Mouse (Mus musculus) kidney, adult 2 months (tissue): ENCODE data around the gene Lamtor2. TPM values are rescaled to one million over a fixed set of nuclear protein-coding genes. Genes with fewer than 3 reads are reported as not detected.

ENCODE experiments used
- DNase-seq: peaks from one replicate; pipeline ENCODE4 v3.0.0; 2021
- H3K27ac ChIP-seq: fragments of 200-500 bp; 2 replicates; pipeline ENCODE4 v1.5.1; 2012; ENCODE audit warnings: low read depth, low read length, control low read depth, inconsistent platforms; ENCODE audit not compliant: insufficient read depth
- H3K27me3 ChIP-seq: fragments of 200-500 bp; replicated peaks from 2 replicates; pipeline ENCODE4 v1.6.1; 2012; ENCODE audit warnings: mild to moderate bottlenecking, moderate library complexity, low read length, inconsistent platforms; ENCODE audit not compliant: control insufficient read depth, insufficient read depth
- H3K36me3 ChIP-seq: fragments of 200-500 bp; 2 replicates; pipeline ENCODE4 v1.6.1; 2012; ENCODE audit warnings: mild to moderate bottlenecking, moderate library complexity, low read length, inconsistent platforms; ENCODE audit not compliant: control insufficient read depth, insufficient read depth
- H3K4me1 ChIP-seq: fragments of 200-500 bp; 2 replicates; pipeline ENCODE4 v1.6.1; 2011; ENCODE audit warnings: low read length; ENCODE audit not compliant: control insufficient read depth, insufficient read depth
- H3K4me3 ChIP-seq: fragments of 200-500 bp; 2 replicates; pipeline ENCODE4 v1.5.1; 2011; ENCODE audit warnings: mild to moderate bottlenecking, low read depth, low read length, control low read depth; ENCODE audit not compliant: insufficient read depth
- CTCF ChIP-seq: fragments of 200-500 bp; conservative IDR thresholded peaks from 2 replicates; pipeline ENCODE4 v1.5.1; 2011; ENCODE audit warnings: low read depth, mild to moderate bottlenecking, control low read depth, low read length, moderate library complexity, mixed read lengths; ENCODE audit not compliant: insufficient read depth, insufficient read length
- POLR2A ChIP-seq: fragments of 200-500 bp; IDR thresholded peaks from one replicate; pipeline ENCODE4 v1.6.1; 2011; ENCODE audit warnings: low read depth, low read length, control low read depth
- WGBS: fragments of 180-500 bp; shearing (Covaris S2); methylation state at CpG from one replicate; pipeline ENCODE4 v1.1.7; 2018; 5-methylcytosine and 5-hydroxymethylcytosine counted together
- polyA plus RNA-seq: library from polyadenylated mRNA; depleted of rRNA; stranded (reverse); fragments of >200 nt; gene quantifications from 2 replicates; pipeline ENCODE4 v1.2.3, GENCODE M21; 2012

Lamtor2 gene
- polyA plus RNA-seq, 1 experiment: 277 TPM

- TF ChIP-seq CTCF (no peak), POLR2A (no peak)
- Histone ChIP-seq H3K36me3 (no peaks in the 10 kb centered on the region), H3K4me3 (no peak overlapping the region), H3K4me1 (peaks cover 11% of the 10 kb centered on the region; the same call in 1 of the 2 replicates), H3K27ac (no peak overlapping the region), H3K27me3 (no peaks in the 10 kb centered on the region)
- 75% methylated on average over 10 of the region's 10 CpGs for WGBS
- no peak for DNase-seq
These were observed 38.4 kb downstream of the Lamtor2 start for GRCm38 (mm10) chr3:88514231-88515094.

- TF ChIP-seq POLR2A (no peak), CTCF (no peak)
- H3K4me1 ChIP-seq: peaks cover 14% of the 10 kb centered on the region; the same call in 1 of the 2 replicates
These were observed 39.2 kb downstream of the Lamtor2 start for GRCm38 (mm10) chr3:88513546-88514115.

GRCm38 (mm10) chr3:88512896-88513545 lies 39.9 kb downstream of the Lamtor2 start:
- Histone ChIP-seq H3K36me3 (no peaks in the 10 kb centered on the region), H3K27ac (no peak overlapping the region), H3K4me1 (peaks cover 14% of the 10 kb centered on the region; the same call in 1 of the 2 replicates), H3K27me3 (no peaks in the 10 kb centered on the region), H3K4me3 (no peak overlapping the region)
- no peak for DNase-seq
- TF ChIP-seq POLR2A: no peak
- TF ChIP-seq CTCF: no peak
- 53% methylated on average over 15 of the region's 15 CpGs for WGBS

More at GRCm38 (mm10) chr3:88513546-88514115, 39.2 kb downstream of the Lamtor2 start:
- H3K36me3 ChIP-seq: no peaks in the 10 kb centered on the region
- no peak overlapping the region for H3K4me3 ChIP-seq
- no peak for DNase-seq
- H3K27ac ChIP-seq: no peak overlapping the region
- H3K27me3 ChIP-seq: no peaks in the 10 kb centered on the region
- WGBS: 59% methylated on average over 7 of the region's 7 CpGs

GRCm38 (mm10) chr3:88512141-88512895 lies 40.6 kb downstream of the Lamtor2 start:
- Histone ChIP-seq H3K36me3 (no peaks in the 10 kb centered on the region), H3K4me3 (no peak overlapping the region), H3K4me1 (peaks cover 14% of the 10 kb centered on the region; the same call in 1 of the 2 replicates), H3K27ac (no peak overlapping the region), H3K27me3 (no peaks in the 10 kb centered on the region)
- peak; percentile 48 for DNase-seq
- TF ChIP-seq POLR2A: no peak
- no peak for TF ChIP-seq CTCF
- 57% methylated on average over 6 of the region's 6 CpGs for WGBS

GRCm38 (mm10) chr3:88511559-88511958 lies 41.3 kb downstream of the Lamtor2 start:
- no peak for DNase-seq
- WGBS: 50% methylated on average over 4 of the region's 4 CpGs
- no peak overlapping the region for H3K27ac ChIP-seq

GRCm38 (mm10) chr3:88510421-88511289 lies 42.2 kb downstream of the Lamtor2 start:
- H3K4me1 ChIP-seq: peaks cover 14% of the 10 kb centered on the region; the same call in 1 of the 2 replicates

More at GRCm38 (mm10) chr3:88511559-88511958, 41.3 kb downstream of the Lamtor2 start:
- peaks cover 14% of the 10 kb centered on the region; the same call in 1 of the 2 replicates for H3K4me1 ChIP-seq
- no peak overlapping the region for H3K4me3 ChIP-seq
- H3K27me3 ChIP-seq: no peaks in the 10 kb centered on the region
- no peaks in the 10 kb centered on the region for H3K36me3 ChIP-seq
- TF ChIP-seq CTCF (no peak), POLR2A (no peak)

More at GRCm38 (mm10) chr3:88510421-88511289, 42.2 kb downstream of the Lamtor2 start:
- H3K27ac ChIP-seq: peak overlapping the region; percentile 57
- H3K4me3 ChIP-seq: peak overlapping the region; percentile 57
- no peaks in the 10 kb centered on the region for H3K27me3 ChIP-seq
- DNase-seq: no peak
- TF ChIP-seq POLR2A (no peak), CTCF (no peak)
- no peaks in the 10 kb centered on the region for H3K36me3 ChIP-seq
- WGBS: 51% methylated on average over 13 of the region's 13 CpGs
